ENCODE assay signal across 14 mouse cellular contexts in the genomic region with DNA sequence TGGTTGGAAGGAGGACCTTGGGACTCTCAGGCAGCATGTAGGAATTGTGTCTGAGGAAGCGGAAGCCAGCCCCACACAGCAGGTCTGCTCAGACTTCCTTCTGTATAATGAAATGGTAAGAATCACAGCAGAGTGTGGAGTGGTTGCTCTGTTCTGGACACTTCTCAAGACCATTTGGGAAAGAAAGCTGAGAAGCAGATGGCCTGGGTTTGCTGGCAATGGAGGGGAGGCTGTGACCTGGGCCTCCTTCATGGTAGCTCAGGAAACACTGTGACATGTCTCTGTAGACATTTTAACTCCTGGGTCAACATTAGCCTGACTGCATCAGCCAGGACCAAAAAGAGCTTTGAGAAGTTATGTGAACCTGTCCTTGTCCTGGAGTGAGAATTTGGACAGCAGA. TPM values are rescaled to one million over a fixed set of nuclear protein-coding genes. Genes with fewer than 3 reads are reported as not detected.
DNase-seq lines count a peak whose midpoint lies in the region; ATAC-seq and TF ChIP-seq lines count a peak whose summit lies in the region.
"Had no signal": no experiment of that assay in that cellular context is flagged by ENCODE, and none has a peak within 500 bp of the region (broad histone marks: within the 10 kb centered on the region; RNA-seq: fewer than 3 reads in every experiment).

No protein-coding gene starts in this region.

- H3K9me3 ChIP-seq in heart, embryonic 10.5 days, result no peaks in the 10 kb centered on the region
- H3K9me3 ChIP-seq: neural tube, embryonic 15.5 days had no signal

- no peak for TF ChIP-seq CTCF in layer of hippocampus, adult 2 months (conservative IDR thresholded peaks at IDR 0.05)

- H3K4me3 ChIP-seq in heart, embryonic 10.5 days, result no peak overlapping the region
- no peak overlapping the region for H3K4me3 ChIP-seq in layer of hippocampus, adult 2 months
- H3K4me3 ChIP-seq: neural tube, embryonic 15.5 days had no signal

- H3K4me1 ChIP-seq in heart, embryonic 10.5 days, result peaks cover 51% of the 10 kb centered on the region

- intact Hi-C loops in heart, postnatal 10 days (cut with DNase I), result loop anchor here (2.0 to 10.0 kb wide), 3 partner anchors 16 to 1604 kb away; a partner anchor contains a TSS

- peak overlapping the region; percentile 36; the same call in 1 of the 2 replicates for H3K27ac ChIP-seq in heart, embryonic 10.5 days
- peak overlapping the region; percentile 72; the same call in 1 of the 2 replicates for H3K27ac ChIP-seq in layer of hippocampus, adult 2 months
- H3K27ac ChIP-seq: liver, embryonic 14.5 days had no signal

- H3K36me3 ChIP-seq in heart, embryonic 10.5 days, result no peaks in the 10 kb centered on the region
- H3K36me3 ChIP-seq: neural tube, embryonic 15.5 days had no signal

- peak; percentile 39 for DNase-seq in cerebellum, adult 11-12 months
- no peak for DNase-seq in cerebellum, adult 11 months
- DNase-seq in heart, embryonic 10.5 days (ENCODE audit: low spot score), result no peak
- no peak for DNase-seq in heart, postnatal 10 days
- DNase-seq in layer of hippocampus, adult 2 months (ENCODE audit: low spot score in 2 of 2), result no peak
- no peak for DNase-seq in layer of hippocampus, postnatal 14 days (ENCODE audit: low spot score in 2 of 2)
- DNase-seq in cerebellum, postnatal 10 days, result peak; percentile 55 to 63
- DNase-seq: gastrocnemius, postnatal 14 days; kidney, postnatal 10 days; retina, postnatal 1 day had no signal

- ATAC-seq in activated CD4-positive, CD25-positive, alpha-beta regulatory T cell, adult 4 months, result no peak
- ATAC-seq: forebrain, embryonic 16.5 days had no signal

- 93% methylated on average over 1 of the region's 1 CpGs for WGBS in heart, embryonic 10.5 days

- H3K27me3 ChIP-seq in heart, embryonic 10.5 days (ENCODE audit: insufficient read depth, poor library complexity, severe bottlenecking), result no peaks in the 10 kb centered on the region
- H3K27me3 ChIP-seq: neural tube, embryonic 15.5 days had no signal

RNA-seq across cellular contexts. Expression of a gene that starts 47.0 kb away (rescaled TPM):
- polyA plus RNA-seq in heart, embryonic 10.5 days (2016; fragmentation: Nextera tagmentation; extraction: Ambion mirVana), result 51.8 and 55.6 TPM in 2 replicates
- 10 to 100 TPM; 24.3 to 24.4 TPM for total RNA-seq in heart, postnatal 10 days (2021)
- total RNA-seq in layer of hippocampus, adult 2 months (2021), result 10 to 100 TPM; 36.8 to 40.5 TPM
- total RNA-seq in layer of hippocampus, postnatal 14 days (2021), result 10 to 100 TPM; 30.2 to 31.9 TPM
- polyA plus RNA-seq in activated CD4-positive, CD25-positive, alpha-beta regulatory T cell, adult 4 months (2017; shearing (Covaris generic)), result 1 to 10 TPM; 7.0 to 7.9 TPM

Comparison
In these comparisons a context has a peak if more than half of its experiments do, and no peak if none do; other contexts are left out.
1. DNase-seq: peak in cerebellum, adult 11-12 months (single experiment) and cerebellum, postnatal 10 days (2 of 2); none in cerebellum, adult 11 months (single experiment), heart, embryonic 10.5 days (single experiment), heart, postnatal 10 days (0 of 2), layer of hippocampus, adult 2 months (0 of 2) and layer of hippocampus, postnatal 14 days (0 of 2).